Mouse (Mus musculus) kidney, adult 8-10 months (tissue): ENCODE data around the gene Ing2.

ENCODE experiments used
- DNase-seq, 2 experiments: peaks; one replicate each; pipeline ENCODE4 v3.0.0; 2022

Ing2 gene

DNA sequence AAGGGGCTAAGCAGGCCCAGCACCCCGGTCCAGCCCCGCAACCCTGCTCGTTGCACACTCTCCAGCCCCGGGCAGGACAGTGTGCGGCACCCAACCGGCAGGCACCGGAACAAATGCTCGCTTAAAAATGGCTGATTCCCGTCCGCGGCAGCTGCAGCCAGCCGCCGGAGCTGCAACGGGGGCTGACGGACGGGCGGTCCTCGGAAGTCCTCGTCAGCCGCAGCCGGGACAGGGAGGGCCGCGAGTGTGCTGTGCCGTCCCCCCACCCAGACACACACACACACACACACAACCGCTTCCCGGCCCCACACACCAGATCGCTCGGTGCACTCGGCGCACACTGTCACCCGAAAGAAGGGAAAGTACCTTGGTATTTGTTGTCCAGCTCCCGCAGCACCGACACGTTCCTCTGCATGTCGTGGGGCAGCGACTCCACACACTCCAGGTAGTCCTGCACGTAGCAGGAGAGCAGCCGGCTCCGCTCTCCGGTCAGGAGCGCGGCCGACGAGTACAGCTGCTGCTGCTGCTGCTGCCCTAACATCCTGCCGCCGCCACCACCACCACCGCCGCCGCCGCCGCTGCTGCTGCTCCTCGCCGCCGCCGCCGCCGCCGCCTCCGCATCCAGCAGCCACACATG is 1.1 kb downstream of the Ing2 start:
- no peak for DNase-seq

DNA sequence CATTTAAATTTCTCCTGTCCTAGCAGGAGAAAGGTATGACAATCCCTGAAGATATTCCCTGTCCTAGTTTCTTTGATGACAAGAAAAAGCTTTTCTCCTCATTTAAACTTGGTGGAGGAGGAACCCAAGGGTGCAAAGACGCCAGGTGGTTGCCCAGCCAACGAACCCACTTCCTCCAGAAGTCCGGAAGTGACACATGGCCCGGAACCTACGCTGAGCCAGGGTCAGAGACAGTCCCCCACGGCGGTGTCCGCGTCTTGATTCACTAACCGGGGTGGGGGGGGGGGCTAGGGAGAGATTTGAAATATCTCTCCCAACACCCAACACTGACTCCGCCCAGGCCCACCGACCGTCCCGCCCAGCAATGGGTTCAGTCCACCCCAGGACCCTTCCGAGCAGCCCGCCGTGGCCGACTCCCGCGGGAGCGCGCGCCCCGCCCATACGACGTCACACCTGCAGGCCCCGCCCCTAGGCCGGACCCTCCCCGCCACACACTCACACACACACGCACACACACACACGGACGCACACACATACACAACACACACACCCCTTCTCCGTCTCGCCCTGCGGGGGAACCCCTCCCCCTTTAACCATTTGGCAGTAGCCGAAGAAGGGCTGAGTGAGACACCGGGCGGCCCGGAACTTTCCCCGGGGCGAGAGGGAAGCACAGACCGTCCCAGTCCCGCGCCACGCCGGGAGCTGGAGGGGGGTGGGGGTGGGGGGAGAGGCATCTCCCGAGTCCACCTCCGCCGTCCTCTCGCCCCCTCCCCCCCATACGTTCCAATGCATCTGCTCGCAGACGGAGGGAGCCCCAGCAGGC is 1.8 kb downstream of the Ing2 start:
- peak; percentile 81 to 87 for DNase-seq

DNA sequence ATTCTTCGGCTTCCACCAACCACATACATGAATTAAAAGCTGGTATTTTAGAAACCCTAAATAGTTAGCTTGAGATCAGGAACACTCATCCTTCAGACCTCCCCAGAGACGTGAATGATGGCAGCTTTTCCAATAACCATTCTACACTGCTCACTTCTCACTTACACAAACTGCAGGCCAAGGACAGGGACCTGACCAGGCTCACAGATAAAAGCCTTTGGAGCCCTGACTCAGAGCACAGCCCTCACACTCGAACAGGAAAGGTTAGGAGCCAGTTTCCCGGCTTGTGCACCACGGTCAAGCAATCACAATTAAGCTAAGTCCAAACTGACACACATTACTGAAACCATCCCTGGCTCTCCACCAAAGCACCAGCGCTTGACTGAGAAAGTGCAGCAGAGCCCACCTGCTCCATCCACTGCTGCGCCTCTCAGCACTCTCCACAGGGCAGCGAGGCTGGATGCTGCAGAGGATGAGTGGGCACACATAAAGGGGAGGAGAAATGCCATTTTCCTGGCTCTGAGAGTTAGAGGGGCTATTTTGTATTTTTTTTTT is 11.0 kb downstream of the Ing2 start:
- no peak for DNase-seq

DNA sequence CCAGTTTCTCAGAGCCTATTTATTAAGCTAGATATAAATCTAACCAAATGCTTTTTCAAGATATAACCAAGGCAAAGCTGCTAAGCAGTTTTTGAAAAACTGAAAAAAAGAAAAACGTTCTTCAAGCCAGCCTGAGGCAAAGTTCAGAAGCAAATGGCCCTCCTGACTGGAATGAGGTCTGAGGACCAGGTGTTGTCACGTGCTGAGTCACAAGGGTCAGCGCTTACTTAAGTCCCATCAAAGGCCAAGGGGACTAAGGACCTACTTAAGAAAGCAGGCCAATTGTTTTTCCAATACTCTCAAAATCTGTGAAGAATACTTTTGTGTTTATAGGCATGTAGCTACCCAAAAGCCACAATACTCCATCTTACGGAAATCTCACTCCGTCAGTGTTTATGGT is 12.2 kb downstream of the Ing2 start:
- peak; percentile 61 to 64 for DNase-seq

DNA sequence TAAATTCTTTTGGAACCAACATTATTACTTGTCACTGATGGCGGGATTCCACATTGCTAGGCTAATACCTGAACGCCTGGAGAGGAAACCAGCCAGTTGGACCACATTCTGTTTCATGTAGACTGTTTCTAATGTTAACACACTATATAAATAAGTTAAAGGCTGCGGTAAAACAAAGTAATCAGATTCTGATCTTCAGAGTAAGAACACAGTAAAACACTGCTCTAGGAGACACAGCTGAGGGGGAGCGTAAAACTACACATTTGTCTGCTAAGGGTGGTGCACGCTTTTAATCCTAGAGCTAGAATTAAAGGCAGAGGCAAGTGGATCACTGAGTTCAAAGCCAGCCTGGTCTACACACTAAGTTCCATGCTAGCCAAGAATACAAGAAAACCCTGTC is 12.6 kb downstream of the Ing2 start:
- DNase-seq: no peak

DNA sequence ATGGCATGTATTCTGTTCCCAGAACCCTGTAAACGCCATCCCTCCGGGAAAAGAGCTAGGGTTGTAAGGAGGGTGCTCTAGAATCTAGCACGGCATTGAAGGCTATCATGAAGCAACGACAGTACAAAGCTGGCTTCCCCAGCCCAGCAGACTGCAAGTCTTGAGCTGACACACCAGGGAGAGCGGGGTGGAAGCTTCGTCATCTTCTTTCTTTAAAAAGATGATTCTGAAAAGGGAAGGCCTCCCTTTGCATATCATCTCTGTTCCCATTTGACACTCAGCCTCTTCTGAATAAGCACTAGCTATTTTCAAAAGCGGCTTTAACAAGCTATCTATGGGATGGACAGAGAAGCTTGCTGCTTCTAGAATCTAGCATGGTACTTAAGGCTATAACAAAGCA is 15.0 kb downstream of the Ing2 start:
- DNase-seq: no peak

DNA sequence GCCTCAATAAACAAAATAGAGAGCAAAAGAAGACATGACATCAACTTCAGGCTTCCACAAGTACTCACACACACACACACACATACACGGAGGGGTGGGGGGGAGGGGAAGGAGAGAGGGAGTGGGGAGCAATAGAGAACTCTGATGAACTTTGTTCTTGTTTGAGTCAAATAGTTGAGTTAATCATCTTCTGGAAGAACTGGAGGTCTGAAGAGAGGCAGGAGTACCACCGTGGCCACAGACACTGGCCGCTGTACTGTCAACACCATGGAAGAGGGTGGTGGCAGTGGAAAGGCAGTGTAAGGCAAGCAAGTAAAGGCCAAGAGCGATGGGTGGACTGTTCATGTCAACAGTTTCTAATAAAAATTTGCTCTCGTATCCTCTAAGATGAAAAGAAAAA is 15.9 kb downstream of the Ing2 start:
- DNase-seq: no peak

DNA sequence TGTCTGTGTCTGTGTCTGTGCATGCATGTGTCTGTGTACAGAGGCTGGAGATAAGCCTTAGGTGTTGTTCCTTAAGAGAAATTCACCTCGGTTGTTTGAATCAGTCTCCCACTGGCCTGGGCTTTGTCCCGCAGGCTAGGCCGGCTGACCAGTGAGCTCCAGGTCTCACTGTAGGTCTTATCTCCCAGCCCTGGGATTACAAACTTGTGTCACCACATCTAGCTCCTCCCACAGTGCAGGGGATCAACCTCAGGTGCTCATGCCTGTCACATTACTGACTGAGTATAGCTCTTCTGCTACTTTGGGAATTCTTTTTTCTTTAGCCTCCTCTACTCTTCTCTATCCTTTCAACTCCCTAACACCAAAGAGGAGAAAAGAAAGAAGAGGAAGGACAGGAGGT is 20.9 kb downstream of the Ing2 start:
- DNase-seq: no peak

DNA sequence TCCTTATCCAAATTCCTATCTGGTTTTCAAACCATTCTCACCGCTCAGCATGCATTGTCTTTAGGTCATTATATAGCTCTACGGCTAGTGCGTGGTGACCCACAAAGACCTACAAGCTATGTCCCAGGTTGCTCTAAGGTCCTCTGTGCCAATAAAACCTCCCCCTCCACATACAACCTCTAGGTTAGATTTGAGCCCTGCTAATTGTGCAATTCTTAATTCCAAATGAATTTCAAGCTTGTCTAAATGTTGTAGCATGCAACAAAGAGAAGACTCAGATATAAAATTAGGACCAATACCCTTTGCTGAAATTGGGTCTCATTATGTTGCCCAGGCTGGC is 22.6 kb downstream of the Ing2 start:
- DNase-seq: no peak

DNA sequence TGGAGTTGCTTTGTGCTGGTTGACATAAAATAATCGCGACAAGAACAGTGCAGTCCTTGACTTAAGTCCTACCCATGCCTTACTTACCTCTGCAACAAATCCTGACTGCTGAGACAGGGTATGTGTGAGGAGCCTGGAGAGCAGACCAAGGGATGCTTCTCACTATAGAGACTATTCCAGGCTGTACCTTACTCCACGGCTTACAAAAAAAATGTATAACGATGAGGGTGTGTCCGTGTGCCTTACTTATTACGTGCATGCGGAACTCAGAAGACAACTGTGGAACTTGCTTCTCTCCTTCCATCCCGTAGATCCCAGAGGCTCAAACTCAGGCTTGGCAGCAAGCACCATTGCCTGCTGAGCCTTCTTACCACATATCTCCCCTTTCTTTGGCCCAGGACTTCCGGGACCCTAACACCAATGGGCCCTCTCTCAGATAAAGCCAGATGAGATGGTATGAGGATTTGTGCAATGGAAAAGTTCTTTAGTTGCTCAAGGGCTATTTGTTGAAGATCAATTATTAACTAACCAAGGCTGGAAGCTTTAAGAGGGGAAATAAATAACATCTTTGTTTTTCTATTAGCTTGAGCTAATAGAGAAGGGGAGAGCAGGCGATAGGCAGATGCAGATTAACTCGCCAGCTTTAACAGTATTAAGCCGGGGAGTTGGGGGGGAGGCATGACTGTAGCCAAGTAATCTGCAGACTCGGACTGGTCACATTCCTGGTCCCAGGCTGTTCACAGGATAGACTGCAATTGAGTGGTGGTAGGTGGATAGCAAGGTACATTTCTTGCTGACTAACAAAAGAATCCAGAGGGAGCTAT is 23.2 kb downstream of the Ing2 start:
- peak; percentile 22 to 65 for DNase-seq

DNA sequence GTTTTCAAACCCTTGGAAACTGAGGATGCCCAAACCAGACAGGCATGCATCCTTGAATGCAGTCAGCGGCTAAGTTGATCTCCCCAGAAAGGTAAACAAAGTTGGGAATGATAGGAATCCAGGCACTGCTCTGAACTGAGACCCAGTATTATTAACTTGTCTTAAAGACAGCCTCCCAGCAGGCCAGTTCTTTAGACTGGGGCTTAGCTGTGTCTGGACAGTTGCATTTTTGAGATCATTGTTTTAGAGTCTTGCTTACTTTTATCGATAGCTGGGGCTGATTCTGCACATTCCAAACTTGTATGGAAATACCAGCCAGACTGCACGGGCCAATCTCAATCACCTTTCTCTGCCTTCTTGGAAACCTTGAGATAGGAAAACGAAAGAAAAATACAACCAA is 24.5 kb downstream of the Ing2 start:
- no peak for DNase-seq

DNA sequence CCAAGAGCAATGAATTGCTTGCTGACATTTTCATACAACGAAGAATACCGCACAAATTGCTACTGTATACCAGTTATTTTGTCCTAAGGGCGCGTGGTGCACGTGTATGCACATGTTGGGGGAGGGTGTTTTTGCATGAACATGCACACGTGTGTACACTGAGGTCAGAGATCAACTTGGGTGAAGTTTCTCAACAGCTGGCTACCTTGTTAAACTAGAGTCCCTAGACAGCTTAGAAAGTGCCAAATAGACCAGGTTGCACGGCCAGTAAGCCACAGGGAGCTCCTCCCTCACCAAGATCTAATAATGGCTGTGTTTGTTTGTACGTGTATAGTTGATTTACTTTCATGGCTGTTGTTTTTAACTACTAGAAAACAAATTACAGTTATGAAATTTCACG is 25.8 kb downstream of the Ing2 start:
- DNase-seq: no peak

DNA sequence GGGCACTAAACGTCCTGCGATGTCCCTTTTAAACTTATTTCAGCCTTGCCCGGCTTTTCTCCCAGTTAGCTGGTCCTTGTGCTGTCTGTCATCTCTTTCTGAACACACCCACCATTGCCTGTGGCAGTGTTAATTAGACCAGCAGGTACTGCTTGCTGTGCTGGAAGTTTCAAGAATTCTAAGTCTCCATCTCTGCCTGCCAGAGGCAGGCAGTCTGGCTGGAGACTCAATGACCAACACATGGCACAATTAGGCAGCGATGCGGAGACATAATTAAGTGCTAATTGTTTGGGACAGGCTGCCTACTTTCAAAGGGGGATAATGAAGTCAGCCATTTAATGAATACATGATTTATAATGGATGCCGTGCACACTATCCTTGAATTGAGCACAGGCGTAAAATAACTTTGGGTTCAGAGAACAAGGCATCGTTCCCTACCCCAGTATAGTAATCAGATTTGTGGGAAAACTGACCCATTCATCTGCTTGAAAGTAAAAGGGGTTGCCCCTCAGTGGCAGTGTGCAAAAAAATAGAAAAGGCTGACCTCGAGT is 32.8 kb downstream of the Ing2 start:
- no peak for DNase-seq

DNA sequence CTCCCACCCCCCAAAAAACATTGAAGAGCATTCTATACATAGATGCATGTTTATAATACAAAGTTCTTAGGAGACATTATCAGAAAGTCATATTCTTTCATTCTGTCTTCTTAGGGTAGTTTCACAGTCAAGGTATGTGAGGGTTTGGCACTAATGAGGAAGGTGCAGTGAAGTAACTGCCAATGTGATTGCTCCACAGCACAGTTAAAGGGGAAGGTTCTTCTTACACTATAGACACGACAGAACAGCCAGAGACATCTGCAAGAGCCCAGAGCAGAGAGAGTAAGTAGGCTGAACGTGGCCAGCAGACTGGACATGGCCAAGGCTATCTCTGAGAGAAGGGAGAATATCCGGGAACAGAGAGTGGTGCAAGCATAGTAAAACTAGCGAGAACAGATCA is 38.2 kb downstream of the Ing2 start:
- no peak for DNase-seq

DNA sequence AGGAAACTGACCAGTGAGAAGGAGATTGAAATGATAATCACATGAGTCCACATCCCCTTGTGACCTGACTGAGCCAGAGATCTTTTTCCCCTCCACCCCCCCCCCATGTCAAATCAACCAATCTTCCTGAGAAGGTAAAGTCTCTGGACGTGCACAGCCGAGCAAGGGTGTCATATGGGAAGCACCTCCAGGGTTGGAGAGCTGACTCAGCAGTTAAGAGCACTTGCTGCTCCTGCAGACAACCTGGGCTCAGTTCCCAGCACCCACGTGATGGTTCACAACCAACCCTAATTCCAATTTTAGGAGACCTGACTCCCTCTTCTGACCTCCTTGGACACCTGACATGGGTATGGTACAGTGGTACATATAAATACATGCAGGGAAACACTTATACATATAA is 39.3 kb downstream of the Ing2 start:
- DNase-seq: no peak

DNA sequence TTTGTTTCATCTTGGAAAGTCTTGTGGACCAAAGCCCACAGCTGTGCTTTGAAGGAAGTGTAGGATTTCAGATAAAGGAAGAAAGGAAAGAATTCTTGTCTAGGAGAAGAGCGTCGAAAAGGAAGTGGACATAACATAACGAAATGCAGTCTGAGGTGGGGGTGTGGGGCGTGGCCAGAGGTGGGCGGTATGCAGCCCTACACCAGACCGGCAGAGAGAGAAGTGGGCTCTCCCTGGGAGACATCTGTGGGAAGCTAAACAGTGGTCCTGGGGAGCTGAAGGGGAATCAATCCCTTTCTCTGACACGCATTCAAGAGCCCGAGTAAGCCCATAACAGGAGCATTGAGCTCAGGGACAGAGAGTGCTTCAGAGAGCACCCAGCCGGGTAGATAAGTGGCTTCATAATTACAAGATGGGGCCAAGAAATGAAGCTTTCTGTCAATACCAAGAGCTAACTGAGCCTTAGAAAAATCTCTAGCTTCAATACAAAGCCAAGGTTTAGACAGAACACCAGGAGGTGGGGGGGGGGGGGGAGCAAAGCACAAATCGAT is 40.5 kb downstream of the Ing2 start:
- DNase-seq: no peak

DNA sequence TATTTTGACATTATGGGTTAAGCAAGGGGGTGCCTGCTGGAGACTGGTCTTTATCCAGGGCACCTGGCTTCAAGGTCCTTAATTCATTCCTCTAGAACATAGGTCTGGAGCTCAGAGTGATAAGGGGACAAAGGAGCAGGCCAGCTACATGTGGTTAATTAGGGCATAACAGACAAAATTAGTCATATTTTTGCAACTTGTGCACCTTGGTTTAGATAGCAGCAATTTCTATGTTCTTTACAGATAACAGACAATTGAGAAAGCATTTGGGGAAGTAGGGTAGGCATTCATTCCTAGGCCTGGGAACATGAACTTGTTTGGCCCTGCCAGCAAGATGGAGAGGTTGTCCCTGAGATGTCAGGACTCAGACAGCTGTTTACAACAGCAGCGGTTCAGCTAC is 54.2 kb downstream of the Ing2 start:
- DNase-seq: no peak
